Mouse (Mus musculus) cerebellum, postnatal 25 days (tissue): ENCODE results near the gene Gadd45g.

Experiments
- DNase-seq, 2 experiments: peaks; one replicate each; pipeline ENCODE4 v3.0.0; 2021; ENCODE audit warnings: mixed read lengths in 2 of 2

Gene Gadd45g

GRCm38 (mm10) chr13:51886085-51886484, 39.6 kb downstream of the Gadd45g start:
- no peak for DNase-seq

DNA sequence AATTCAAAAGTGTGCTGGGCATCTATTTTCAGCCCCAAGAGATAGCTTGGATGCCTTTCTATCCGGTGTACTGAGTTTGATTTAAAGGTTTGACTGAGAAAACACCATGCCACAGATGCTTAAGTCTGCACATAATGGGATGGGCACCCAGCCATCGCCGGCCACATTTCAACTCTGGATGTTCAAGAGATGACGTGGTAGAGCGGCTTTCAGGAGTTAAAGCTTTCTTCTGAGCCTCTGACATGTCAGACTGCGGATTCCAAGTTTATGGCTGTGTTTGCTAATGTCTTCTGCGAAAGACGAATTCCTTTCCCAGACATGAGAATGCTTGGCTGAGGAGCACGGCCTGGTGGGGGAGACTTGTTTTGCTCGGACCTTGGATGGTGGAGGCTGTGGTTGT, 40.2 kb downstream of the Gadd45g start:
- DNase-seq, result no peak

- DNase-seq, result no peak
These were observed 41.9 kb downstream of the Gadd45g start for GRCm38 (mm10) chr13:51888426-51888825.

- no peak for DNase-seq
These were observed 45.5 kb downstream of the Gadd45g start for GRCm38 (mm10) chr13:51891825-51892532.

GRCm38 (mm10) chr13:51897579-51897978, 51.1 kb downstream of the Gadd45g start:
- no peak for DNase-seq
